Mouse (Mus musculus) midbrain, embryonic 16.5 days (tissue): ENCODE measurements around the gene Retnlb. TPM values are rescaled to one million over a fixed set of nuclear protein-coding genes. Genes with fewer than 3 reads are reported as not detected.

ENCODE experiments used
- ATAC-seq: fragments of 200-750 bp; cut with Nextera tagmentation; 2 replicates; pipeline ENCODE4 v1.8.0; 2017; ENCODE audit warnings: moderate TSS enrichment
- H3K27ac ChIP-seq: fragments of 300-500 bp; sonication (generic); 2 replicates; pipeline ENCODE4 v1.5.1; 2014; ENCODE audit warnings: mild to moderate bottlenecking, low read length, mixed read lengths
- H3K27me3 ChIP-seq: fragments of 300-500 bp; sonication (generic); 2 replicates; pipeline ENCODE4 v1.6.1; 2014; ENCODE audit warnings: low read depth, low read length, mixed read lengths; ENCODE audit not compliant: control insufficient read depth, insufficient read depth
- H3K36me3 ChIP-seq: fragments of 300-500 bp; sonication (generic); 2 replicates; pipeline ENCODE4 v1.6.1; 2014; ENCODE audit warnings: mild to moderate bottlenecking, low read length, moderate library complexity, mixed read lengths; ENCODE audit not compliant: control insufficient read depth, insufficient read depth
- H3K4me1 ChIP-seq: fragments of 300-500 bp; sonication (generic); 2 replicates; pipeline ENCODE4 v1.6.1; 2014; ENCODE audit warnings: mild to moderate bottlenecking, low read length, mixed read lengths; ENCODE audit not compliant: control insufficient read depth, insufficient read depth
- H3K4me2 ChIP-seq: fragments of 300-500 bp; sonication (generic); 2 replicates; pipeline ENCODE4 v1.6.1; 2014; ENCODE audit warnings: mild to moderate bottlenecking, low read length, mixed read lengths
- H3K4me3 ChIP-seq: fragments of 300-500 bp; sonication (generic); 2 replicates; pipeline ENCODE4 v1.5.1; 2014; ENCODE audit warnings: low read depth, mild to moderate bottlenecking, low read length, moderate library complexity, mixed read lengths
- H3K9ac ChIP-seq: fragments of 300-500 bp; sonication (generic); 2 replicates; pipeline ENCODE4 v1.6.1; 2014; ENCODE audit warnings: low read depth, low read length, mixed read lengths
- H3K9me3 ChIP-seq: fragments of 300-500 bp; sonication (generic); replicated peaks from 2 replicates; pipeline ENCODE4 v1.6.1; 2014; ENCODE audit warnings: mild to moderate bottlenecking, low read length, mixed read lengths; ENCODE audit not compliant: control insufficient read depth, poor library complexity, severe bottlenecking
- WGBS: fragments of 180-500 bp; shearing (Covaris S2); extraction: QIAGEN DNeasy Blood & Tissue Kit; methylation state at CpG from one replicate; pipeline ENCODE4 v1.1.7; 2014; 5-methylcytosine and 5-hydroxymethylcytosine counted together
- polyA plus RNA-seq: library from polyadenylated mRNA; unstranded; fragments of >200 nt; fragmentation: Nextera tagmentation; extraction: Ambion mirVana; gene quantifications from 2 replicates; pipeline ENCODE4 v1.2.1, GENCODE M21; 2015

The Retnlb gene
- polyA plus RNA-seq, 1 experiment from 2014 or later = not detected

- 84% methylated on average over 1 of the region's 1 CpGs for WGBS
- Histone ChIP-seq H3K9me3 (no peaks in the 10 kb centered on the region), H3K4me3 (no peak overlapping the region), H3K27ac (no peak overlapping the region), H3K4me2 (no peak overlapping the region), H3K36me3 (no peaks in the 10 kb centered on the region), H3K9ac (no peak overlapping the region), H3K27me3 (no peaks in the 10 kb centered on the region), H3K4me1 (no peaks in the 10 kb centered on the region)
- ATAC-seq = no peak
Measured at GRCm38 (mm10) chr16:48805412-48805811, 11.2 kb upstream of the Retnlb start.

GRCm38 (mm10) chr16:48806521-48806920 lies 10.1 kb upstream of the Retnlb start:
- H3K4me2 ChIP-seq = no peak overlapping the region
- 93% methylated on average over 1 of the region's 1 CpGs for WGBS
- ATAC-seq = no peak
- H3K9me3 ChIP-seq = no peaks in the 10 kb centered on the region
- no peaks in the 10 kb centered on the region for H3K36me3 ChIP-seq
- no peak overlapping the region for H3K27ac ChIP-seq
- no peaks in the 10 kb centered on the region for H3K4me1 ChIP-seq
- H3K9ac ChIP-seq = no peak overlapping the region
- no peak overlapping the region for H3K4me3 ChIP-seq
- no peaks in the 10 kb centered on the region for H3K27me3 ChIP-seq

DNA sequence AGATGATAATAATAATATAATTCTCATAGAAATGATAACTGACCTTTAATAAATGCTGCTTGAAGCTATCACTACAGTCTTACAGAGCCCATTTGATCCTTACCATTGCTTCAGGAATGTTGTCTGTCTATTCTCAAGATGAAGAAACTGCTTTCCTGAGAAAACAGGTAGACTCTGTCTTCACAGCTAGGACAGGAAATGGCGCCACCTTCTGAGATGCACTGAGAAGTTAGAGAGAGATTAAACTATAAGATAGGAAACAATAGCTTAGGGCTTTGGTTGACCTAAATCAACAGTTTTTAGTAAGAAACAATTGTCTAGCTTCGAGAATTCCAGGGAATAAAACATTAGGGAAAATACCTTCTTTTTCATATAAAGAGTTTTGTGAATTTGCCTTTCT lies 7.3 kb upstream of the Retnlb start:
- H3K9ac ChIP-seq = no peak overlapping the region
- H3K36me3 ChIP-seq = no peaks in the 10 kb centered on the region
- 55% methylated on average over 2 of the region's 2 CpGs for WGBS
- H3K4me2 ChIP-seq = no peak overlapping the region
- H3K4me3 ChIP-seq = no peak overlapping the region
- H3K27me3 ChIP-seq = no peaks in the 10 kb centered on the region
- ATAC-seq = no peak
- H3K9me3 ChIP-seq = no peaks in the 10 kb centered on the region
- no peaks in the 10 kb centered on the region for H3K4me1 ChIP-seq
- H3K27ac ChIP-seq = no peak overlapping the region

- no peaks in the 10 kb centered on the region for H3K9me3 ChIP-seq
- H3K9ac ChIP-seq = no peak overlapping the region
- 92% methylated on average over 7 of the region's 7 CpGs for WGBS
- no peaks in the 10 kb centered on the region for H3K27me3 ChIP-seq
- no peaks in the 10 kb centered on the region for H3K36me3 ChIP-seq
- H3K4me1 ChIP-seq = no peaks in the 10 kb centered on the region
- H3K4me2 ChIP-seq = no peak overlapping the region
- no peak for ATAC-seq
- H3K27ac ChIP-seq = no peak overlapping the region
- H3K4me3 ChIP-seq = no peak overlapping the region
Measured at GRCm38 (mm10) chr16:48811881-48812436, 4.7 kb upstream of the Retnlb start.

DNA sequence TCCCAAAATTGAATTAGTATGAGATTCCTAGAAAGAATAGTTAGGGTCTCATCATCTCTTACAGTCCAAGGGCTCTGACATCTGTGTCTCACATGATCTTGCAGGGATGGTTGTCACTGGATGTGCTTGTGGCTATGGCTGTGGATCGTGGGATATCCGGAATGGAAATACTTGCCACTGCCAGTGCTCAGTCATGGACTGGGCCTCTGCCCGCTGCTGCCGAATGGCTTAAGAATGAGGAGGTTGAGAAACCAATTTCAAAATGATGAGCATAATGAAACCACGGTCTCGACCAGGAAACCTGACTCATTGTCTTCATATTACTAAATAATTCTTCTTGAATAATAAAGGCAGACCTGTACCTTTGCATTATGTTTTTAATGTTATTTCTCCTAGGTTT lies 1.9 kb downstream of the Retnlb start:
- ATAC-seq = no peak
- Histone ChIP-seq H3K9ac (no peak overlapping the region), H3K4me3 (no peak overlapping the region), H3K4me1 (no peaks in the 10 kb centered on the region), H3K4me2 (no peak overlapping the region), H3K27me3 (no peaks in the 10 kb centered on the region), H3K27ac (no peak overlapping the region), H3K36me3 (no peaks in the 10 kb centered on the region), H3K9me3 (no peaks in the 10 kb centered on the region)
- WGBS = 96% methylated on average over 6 of the region's 6 CpGs

GRCm38 (mm10) chr16:48826474-48826873 lies 9.8 kb downstream of the Retnlb start:
- no peak overlapping the region for H3K9ac ChIP-seq
- H3K4me1 ChIP-seq = no peaks in the 10 kb centered on the region
- no peaks in the 10 kb centered on the region for H3K36me3 ChIP-seq
- no peak overlapping the region for H3K4me3 ChIP-seq
- no peaks in the 10 kb centered on the region for H3K27me3 ChIP-seq
- 92% methylated on average over 3 of the region's 3 CpGs for WGBS
- H3K9me3 ChIP-seq = no peaks in the 10 kb centered on the region
- ATAC-seq = no peak
- H3K4me2 ChIP-seq = no peak overlapping the region
- H3K27ac ChIP-seq = no peak overlapping the region

GRCm38 (mm10) chr16:48827625-48828024 lies 11.0 kb downstream of the Retnlb start:
- no peak for ATAC-seq
- Histone ChIP-seq H3K4me3 (no peak overlapping the region), H3K27ac (no peak overlapping the region), H3K9ac (no peak overlapping the region), H3K27me3 (no peaks in the 10 kb centered on the region), H3K4me1 (no peaks in the 10 kb centered on the region), H3K9me3 (no peaks in the 10 kb centered on the region), H3K4me2 (no peak overlapping the region), H3K36me3 (no peaks in the 10 kb centered on the region)
- 67% methylated on average over 1 of the region's 1 CpGs for whole genome bisulfite sequencing

DNA sequence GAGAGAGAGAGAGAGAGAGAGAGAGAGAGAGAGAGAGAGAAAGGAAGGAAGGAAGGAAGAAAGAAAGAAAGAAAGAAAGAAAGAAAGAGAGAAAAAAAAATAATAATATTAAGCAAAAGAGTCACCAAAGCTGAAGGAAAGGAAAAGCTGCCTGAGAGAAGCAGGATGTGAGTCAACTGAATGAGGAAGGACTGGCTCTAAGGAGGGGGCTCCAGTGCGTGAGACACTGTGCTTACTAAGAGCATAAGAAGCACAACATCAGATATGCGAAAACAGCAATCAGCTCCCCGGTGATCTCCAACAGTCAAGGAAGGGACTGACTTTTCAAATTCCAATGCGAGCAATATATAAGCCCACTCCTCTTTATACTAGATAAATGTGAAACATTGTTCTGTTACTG lies 12.4 kb downstream of the Retnlb start:
- H3K4me3 ChIP-seq = no peak overlapping the region
- H3K36me3 ChIP-seq = no peaks in the 10 kb centered on the region
- H3K27me3 ChIP-seq = no peaks in the 10 kb centered on the region
- H3K9ac ChIP-seq = no peak overlapping the region
- H3K9me3 ChIP-seq = no peaks in the 10 kb centered on the region
- WGBS = 82% methylated on average over 4 of the region's 4 CpGs
- no peak overlapping the region for H3K4me2 ChIP-seq
- no peaks in the 10 kb centered on the region for H3K4me1 ChIP-seq
- H3K27ac ChIP-seq = no peak overlapping the region
- no peak for ATAC-seq

DNA sequence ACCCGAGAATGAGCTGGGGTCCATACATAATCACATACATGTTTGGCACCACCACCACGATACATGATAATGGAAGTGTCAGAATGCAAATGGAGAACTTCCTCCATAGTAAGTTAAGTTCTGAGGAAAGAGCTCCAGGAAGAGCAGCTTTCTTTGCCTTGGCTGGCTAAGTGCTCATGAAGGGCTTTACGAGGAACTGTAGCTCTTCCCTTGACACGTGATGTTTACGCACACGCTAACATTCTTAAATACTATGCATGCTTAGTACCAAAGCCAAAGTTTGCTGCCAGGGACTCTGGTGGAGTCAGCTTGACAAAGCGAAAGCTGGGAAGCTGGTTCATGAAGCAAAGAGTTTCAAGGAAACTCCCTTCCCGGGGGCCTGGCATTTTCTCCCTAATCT lies 15.4 kb downstream of the Retnlb start:
- no peak for ATAC-seq
- 89% methylated on average over 7 of the region's 8 CpGs for WGBS
- H3K27ac ChIP-seq = no peak overlapping the region
- H3K36me3 ChIP-seq = no peaks in the 10 kb centered on the region
- no peak overlapping the region for H3K4me3 ChIP-seq
- H3K4me2 ChIP-seq = no peak overlapping the region
- H3K9ac ChIP-seq = no peak overlapping the region
- H3K9me3 ChIP-seq = no peaks in the 10 kb centered on the region
- H3K4me1 ChIP-seq = no peaks in the 10 kb centered on the region
- no peaks in the 10 kb centered on the region for H3K27me3 ChIP-seq
